Mouse (Mus musculus): ENCODE data around the gene Ctla4.
A peak's percentile ranks its signal among the peaks of the same experiment; 100 is the strongest.

The Ctla4 gene

GRCm38 (mm10) chr1:60960451-60960850 lies 73.7 kb downstream of the Ctla4 start:
- no peak for DNase-seq (ENCODE audit: low spot score in 2 of 2)

- peak in 1 of 2 experiments; percentile 52 for DNase-seq (ENCODE audit: low spot score in 2 of 2)
Measured at GRCm38 (mm10) chr1:60961080-60961479, 74.3 kb downstream of the Ctla4 start.

DNA sequence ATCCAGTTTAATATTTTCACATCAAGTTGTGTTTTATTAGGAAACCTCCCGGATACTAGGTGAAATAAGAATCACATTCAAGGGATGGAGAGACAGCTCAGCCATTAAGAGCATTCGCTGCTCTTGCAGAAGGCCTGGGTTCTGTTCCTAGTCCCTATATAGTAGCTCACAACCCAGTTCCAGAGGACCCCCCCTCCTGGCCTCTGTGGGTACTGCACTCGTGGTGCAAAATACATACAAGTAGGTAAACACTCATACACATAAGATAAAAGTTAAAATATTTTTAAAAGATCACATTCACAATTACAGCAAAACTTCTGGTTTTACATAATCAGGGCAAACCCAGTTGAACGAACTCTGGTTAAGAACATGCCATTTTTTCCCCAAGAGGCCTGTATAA lies 75.3 kb downstream of the Ctla4 start:
- no peak for DNase-seq (ENCODE audit: low spot score in 2 of 2)

Measured in cerebellum, postnatal 4 days (tissue).